Mouse (Mus musculus) liver, postnatal 0 days (tissue): ENCODE data around the gene Gtf3c6. TPM values are rescaled to one million over a fixed set of nuclear protein-coding genes. Genes with fewer than 3 reads are reported as not detected.
"Not testable (repeated sequence)": the region's sequence is repeated elsewhere in the genome, so short reads cannot be mapped to it uniquely, and the experiment has no call there.

Experiments used
- ATAC-seq: fragments of 200-750 bp; cut with Nextera tagmentation; 2 replicates; pipeline ENCODE4 v1.8.0; 2017; ENCODE audit warnings: mild to moderate bottlenecking, moderate library complexity
- DNase-seq: peaks from one replicate; pipeline ENCODE4 v3.0.0-alpha.2; 2016
- H3K27ac ChIP-seq: fragments of 300-500 bp; sonication (generic); 2 replicates; pipeline ENCODE4 v1.5.1; 2014; ENCODE audit warnings: antibody characterized with exemption, moderate library complexity, mild to moderate bottlenecking, low read depth
- H3K27me3 ChIP-seq: fragments of 300-500 bp; sonication (generic); 2 replicates; pipeline ENCODE4 v1.6.1; 2014; ENCODE audit warnings: low read length, control low read depth, mixed read lengths; ENCODE audit not compliant: insufficient read depth
- H3K36me3 ChIP-seq: fragments of 300-500 bp; sonication (generic); replicated peaks from 2 replicates; pipeline ENCODE4 v1.6.1; 2014; ENCODE audit warnings: mild to moderate bottlenecking, control low read depth, low read length, moderate library complexity, mixed read lengths; ENCODE audit not compliant: insufficient read depth
- H3K4me1 ChIP-seq: fragments of 300-500 bp; sonication (generic); 2 replicates; pipeline ENCODE4 v1.6.1; 2014; ENCODE audit warnings: antibody characterized with exemption, mild to moderate bottlenecking, control low read depth; ENCODE audit not compliant: insufficient read depth
- H3K4me2 ChIP-seq: fragments of 300-500 bp; sonication (generic); 2 replicates; pipeline ENCODE4 v1.6.1; 2014; ENCODE audit warnings: low read depth, mild to moderate bottlenecking, low read length, moderate library complexity, mixed read lengths
- H3K4me3 ChIP-seq: fragments of 300-500 bp; sonication (generic); 2 replicates; pipeline ENCODE4 v1.5.1; 2014; ENCODE audit warnings: low read depth, low read length
- H3K9ac ChIP-seq: fragments of 300-500 bp; sonication (generic); replicated peaks from 2 replicates; pipeline ENCODE4 v1.6.1; 2014; ENCODE audit warnings: mild to moderate bottlenecking, moderate library complexity
- H3K9me3 ChIP-seq: fragments of 300-500 bp; sonication (generic); 2 replicates; pipeline ENCODE4 v1.6.1; 2016; ENCODE audit warnings: mild to moderate bottlenecking, control low read depth, low read length, mixed read lengths
- CTCF ChIP-seq: sonication (generic); IDR thresholded peaks from 2 replicates; pipeline ENCODE4 v1.5.1; 2016; ENCODE audit warnings: antibody characterized with exemption, low read depth
- EP300 ChIP-seq: IDR thresholded peaks from 2 replicates; pipeline ENCODE4 v1.6.1; 2016; ENCODE audit warnings: antibody characterized with exemption, low read depth, mild to moderate bottlenecking
- WGBS: fragments of 180-500 bp; shearing (Covaris S2); extraction: QIAGEN DNeasy Blood & Tissue Kit; methylation state at CpG from one replicate; pipeline ENCODE4 v1.1.7; 2014; ENCODE audit not compliant: insufficient replicate concordance; 5-methylcytosine and 5-hydroxymethylcytosine counted together
- polyA plus RNA-seq: library from polyadenylated mRNA; unstranded; fragments of >200 nt; fragmentation: Nextera tagmentation; extraction: Ambion mirVana; gene quantifications from 2 replicates; pipeline ENCODE4 v1.2.1, GENCODE M21; 2015

The Gtf3c6 gene
- polyA plus RNA-seq, result 23.7 and 28.3 TPM in 2 replicates

- Histone ChIP-seq H3K27me3 (no peaks in the 10 kb centered on the region), H3K4me1 (peaks cover 16% of the 10 kb centered on the region), H3K27ac (peak within 1 kb of the TSS; percentile 84), H3K9ac (peak within 1 kb of the TSS; percentile 90), H3K4me3 (peak within 1 kb of the TSS; percentile 94), H3K4me2 (peak within 1 kb of the TSS; percentile 90), H3K36me3 (peaks cover 8% of the 10 kb centered on the region), H3K9me3 (no peaks in the 10 kb centered on the region)
- 1% methylated on average over 42 of the region's 43 CpGs for WGBS
- DNase-seq, result peak; percentile 95
- peak; percentile 71 for ATAC-seq
- TF ChIP-seq CTCF (no peak), EP300 (no peak)
Observed at GRCm38 (mm10) chr10:40257414-40258255, at the start of gene Gtf3c6. TSS of gene Gtf3c6 (minus strand) at chr10:40258108.

GRCm38 (mm10) chr10:40305989-40306388 is 48.1 kb upstream of the Gtf3c6 start:
- Histone ChIP-seq H3K4me3 (no peak overlapping the region), H3K27ac (no peak overlapping the region), H3K4me2 (no peak overlapping the region), H3K4me1 (peaks cover 8% of the 10 kb centered on the region; the same call in 1 of the 2 replicates), H3K9me3 (0 out of 2 replicates have a peak, but pooled peaks cover 3% of the 10 kb centered on the region), H3K27me3 (no peaks in the 10 kb centered on the region), H3K9ac (no peak overlapping the region), H3K36me3 (no peaks in the 10 kb centered on the region)
- no peak for DNase-seq
- TF ChIP-seq CTCF, result peak; percentile 52
- TF ChIP-seq EP300, result no peak
- 85% methylated on average over 1 of the region's 1 CpGs for WGBS
- no peak for ATAC-seq

GRCm38 (mm10) chr10:40302140-40302985 is 44.5 kb upstream of the Gtf3c6 start, which contains the start of gene Amd1:
TSS of gene Amd1 (minus strand) at chr10:40302186.
- ATAC-seq, result peak; percentile 90
- Histone ChIP-seq H3K36me3 (no peaks in the 10 kb centered on the region), H3K4me1 (peaks cover 22% of the 10 kb centered on the region), H3K4me3 (peak within 1 kb of the TSS; percentile 79), H3K9ac (peak within 1 kb of the TSS; percentile 74), H3K9me3 (0 out of 2 replicates have a peak, but pooled peaks cover 3% of the 10 kb centered on the region), H3K4me2 (peak within 1 kb of the TSS; percentile 98), H3K27ac (peak within 1 kb of the TSS; percentile 90), H3K27me3 (no peaks in the 10 kb centered on the region)
- 1% methylated on average over 55 of the region's 55 CpGs for WGBS
- TF ChIP-seq EP300 (0 out of 2 replicates have a peak, but pooled peaks have one; percentile 8), CTCF (no peak)
- DNase-seq, result peak; percentile 100

GRCm38 (mm10) chr10:40301181-40302075 is 43.5 kb upstream of the Gtf3c6 start:
- WGBS, result 1% methylated on average over 64 of the region's 91 CpGs
- H3K4me3 ChIP-seq, result peak overlapping the region; percentile 79
- H3K9ac ChIP-seq, result peak overlapping the region; percentile 74
- not testable (repeated sequence) for H3K27me3 ChIP-seq, H3K36me3 ChIP-seq, H3K9me3 ChIP-seq
- ATAC-seq, result peak; percentile 39
- peak overlapping the region; percentile 98 for H3K4me2 ChIP-seq
- H3K4me1 ChIP-seq, result peaks cover 22% of the 10 kb centered on the region
- DNase-seq, result peak; percentile 72
- peak overlapping the region; percentile 90 for H3K27ac ChIP-seq

GRCm38 (mm10) chr10:40300648-40301171 is 42.8 kb upstream of the Gtf3c6 start:
- H3K9ac ChIP-seq, result peak overlapping the region; percentile 74
- H3K36me3 ChIP-seq, result 0 out of 2 replicates have a peak, but pooled peaks cover 2% of the 10 kb centered on the region
- peak overlapping the region; percentile 88 for H3K4me2 ChIP-seq
- no peaks in the 10 kb centered on the region for H3K27me3 ChIP-seq
- DNase-seq (peak; percentile 88), ATAC-seq (peak; percentile 81)
- H3K9me3 ChIP-seq, result no peaks in the 10 kb centered on the region
- H3K4me1 ChIP-seq, result peaks cover 26% of the 10 kb centered on the region
- TF ChIP-seq CTCF, result no peak
- TF ChIP-seq EP300, result 0 out of 2 replicates have a peak, but pooled peaks have one; percentile 17
- WGBS, result under 1% methylated on average over 36 of the region's 36 CpGs
- peak overlapping the region; percentile 64 for H3K4me3 ChIP-seq
- peak overlapping the region; percentile 90 for H3K27ac ChIP-seq
